Mouse (Mus musculus) erythroblast, embryonic 14.5 days (primary cell): ENCODE data around the gene Adgrl1.

Experiments
- GATA1 ChIP-seq: IDR thresholded peaks from 2 replicates; pipeline ENCODE4 v1.6.1; 2012; ENCODE audit warnings: low read length, inconsistent platforms, mixed read lengths
- TAL1 ChIP-seq: IDR thresholded peaks from 3 replicates; pipeline ENCODE4 v1.6.1; 2012; ENCODE audit warnings: low read length, inconsistent platforms, mixed read lengths

GRCm38 (mm10) chr8:83892061-83892460 lies 7.8 kb upstream of the Adgrl1 start:
- TF ChIP-seq GATA1 (no peak), TAL1 (no peak)
